Mouse (Mus musculus) hindbrain, embryonic 12.5 days (tissue): ENCODE measurements around the gene Col4a1. TPM values are rescaled to one million over a fixed set of nuclear protein-coding genes. Genes with fewer than 3 reads are reported as not detected.

ENCODE experiments used
- ATAC-seq: fragments of 200-750 bp; cut with Nextera tagmentation; 2 replicates; pipeline ENCODE4 v1.8.0; 2017; ENCODE audit warnings: moderate TSS enrichment; ENCODE audit not compliant: low FRiP score
- H3K27ac ChIP-seq: fragments of 300-500 bp; sonication (generic); 2 replicates; pipeline ENCODE4 v1.5.1; 2016; ENCODE audit warnings: mild to moderate bottlenecking
- H3K27me3 ChIP-seq: fragments of 300-500 bp; sonication (generic); 2 replicates; pipeline ENCODE4 v1.6.1; 2016; ENCODE audit warnings: mild to moderate bottlenecking
- H3K36me3 ChIP-seq: fragments of 300-500 bp; sonication (generic); 2 replicates; pipeline ENCODE4 v1.6.1; 2016; ENCODE audit warnings: mild to moderate bottlenecking
- H3K4me1 ChIP-seq: fragments of 300-500 bp; sonication (generic); 2 replicates; pipeline ENCODE4 v1.6.1; 2016
- H3K4me2 ChIP-seq: fragments of 300-500 bp; sonication (generic); replicated peaks from 2 replicates; pipeline ENCODE4 v1.6.1; 2016; ENCODE audit warnings: mild to moderate bottlenecking
- H3K4me3 ChIP-seq: fragments of 300-500 bp; sonication (generic); 2 replicates; pipeline ENCODE4 v1.5.1; 2016; ENCODE audit warnings: mild to moderate bottlenecking
- H3K9ac ChIP-seq: fragments of 300-500 bp; sonication (generic); 2 replicates; pipeline ENCODE4 v1.6.1; 2016; ENCODE audit warnings: mild to moderate bottlenecking, moderate library complexity
- H3K9me3 ChIP-seq: fragments of 300-500 bp; sonication (generic); replicated peaks from 2 replicates; pipeline ENCODE4 v1.6.1; 2016; ENCODE audit warnings: mild to moderate bottlenecking
- WGBS: fragments of 180-500 bp; shearing (Covaris S2); methylation state at CpG from one replicate; pipeline ENCODE4 v1.1.7; 2016; 5-methylcytosine and 5-hydroxymethylcytosine counted together
- polyA plus RNA-seq: library from polyadenylated mRNA; unstranded; fragments of >200 nt; fragmentation: Nextera tagmentation; extraction: Ambion mirVana; gene quantifications from 2 replicates; pipeline ENCODE4 v1.2.1, GENCODE M21; 2016

Gene Col4a1
- polyA plus RNA-seq, 1 experiment from 2014 or later = 157 TPM

DNA sequence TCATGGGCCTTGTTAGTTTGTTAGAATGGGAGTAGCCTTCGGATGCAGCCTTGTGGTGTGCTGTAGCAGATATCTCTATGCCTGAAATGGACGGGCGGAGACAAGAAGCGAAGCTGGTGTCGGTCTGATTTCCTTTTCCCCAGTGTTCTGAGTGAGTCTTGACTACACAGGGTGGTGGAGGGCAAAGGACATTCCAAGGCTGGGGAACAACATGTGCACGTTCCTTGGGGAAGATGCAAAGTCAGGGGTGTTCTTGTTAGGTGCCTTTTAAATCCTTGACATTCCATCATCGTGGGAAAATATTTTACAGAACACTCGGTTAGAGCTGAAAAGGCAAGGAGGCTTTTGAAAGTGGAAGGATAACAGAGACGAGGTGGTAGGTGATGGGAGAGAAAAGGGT is 31.8 kb upstream of the Col4a1 start:
- no peaks in the 10 kb centered on the region for H3K27me3 ChIP-seq
- no peak for ATAC-seq
- no peak overlapping the region for H3K4me2 ChIP-seq
- no peak overlapping the region for H3K4me3 ChIP-seq
- no peaks in the 10 kb centered on the region for H3K9me3 ChIP-seq
- H3K4me1 ChIP-seq = 0 out of 2 replicates have a peak, but pooled peaks cover 6% of the 10 kb centered on the region
- H3K27ac ChIP-seq = no peak overlapping the region
- H3K9ac ChIP-seq = no peak overlapping the region
- no peaks in the 10 kb centered on the region for H3K36me3 ChIP-seq
- 88% methylated on average over 9 of the region's 9 CpGs for WGBS

GRCm38 (mm10) chr8:11341111-11341566 is 28.5 kb upstream of the Col4a1 start:
- no peak overlapping the region for H3K4me3 ChIP-seq
- 87% methylated on average over 3 of the region's 3 CpGs for WGBS
- H3K27me3 ChIP-seq = no peaks in the 10 kb centered on the region
- 0 out of 2 replicates have a peak, but pooled peaks cover 6% of the 10 kb centered on the region for H3K4me1 ChIP-seq
- no peak overlapping the region for H3K4me2 ChIP-seq
- H3K36me3 ChIP-seq = no peaks in the 10 kb centered on the region
- no peak overlapping the region for H3K9ac ChIP-seq
- H3K27ac ChIP-seq = no peak overlapping the region
- no peaks in the 10 kb centered on the region for H3K9me3 ChIP-seq
- no peak for ATAC-seq

GRCm38 (mm10) chr8:11340310-11341110 is 27.9 kb upstream of the Col4a1 start:
- H3K9me3 ChIP-seq = no peaks in the 10 kb centered on the region
- no peaks in the 10 kb centered on the region for H3K27me3 ChIP-seq
- no peak overlapping the region for H3K4me3 ChIP-seq
- no peaks in the 10 kb centered on the region for H3K36me3 ChIP-seq
- 0 out of 2 replicates have a peak, but pooled peaks cover 6% of the 10 kb centered on the region for H3K4me1 ChIP-seq
- WGBS = 70% methylated on average over 12 of the region's 12 CpGs
- H3K4me2 ChIP-seq = no peak overlapping the region
- no peak overlapping the region for H3K27ac ChIP-seq
- no peak for ATAC-seq
- no peak overlapping the region for H3K9ac ChIP-seq

- H3K4me2 ChIP-seq = no peak overlapping the region
- no peak overlapping the region for H3K9ac ChIP-seq
- WGBS = 84% methylated on average over 9 of the region's 9 CpGs
- H3K4me1 ChIP-seq = 0 out of 2 replicates have a peak, but pooled peaks cover 6% of the 10 kb centered on the region
- H3K9me3 ChIP-seq = no peaks in the 10 kb centered on the region
- H3K4me3 ChIP-seq = no peak overlapping the region
- ATAC-seq = no peak
- H3K27me3 ChIP-seq = no peaks in the 10 kb centered on the region
- no peak overlapping the region for H3K27ac ChIP-seq
- no peaks in the 10 kb centered on the region for H3K36me3 ChIP-seq
Measured at GRCm38 (mm10) chr8:11338507-11338906, 25.9 kb upstream of the Col4a1 start.

- no peak overlapping the region for H3K9ac ChIP-seq
- H3K36me3 ChIP-seq = no peaks in the 10 kb centered on the region
- WGBS = 87% methylated on average over 10 of the region's 10 CpGs
- no peak overlapping the region for H3K4me2 ChIP-seq
- no peak overlapping the region for H3K4me3 ChIP-seq
- 0 out of 2 replicates have a peak, but pooled peaks cover 3% of the 10 kb centered on the region for H3K4me1 ChIP-seq
- H3K27me3 ChIP-seq = no peaks in the 10 kb centered on the region
- H3K27ac ChIP-seq = no peak overlapping the region
- no peaks in the 10 kb centered on the region for H3K9me3 ChIP-seq
- ATAC-seq = no peak
Measured at GRCm38 (mm10) chr8:11337642-11338041, 25.0 kb upstream of the Col4a1 start.

DNA sequence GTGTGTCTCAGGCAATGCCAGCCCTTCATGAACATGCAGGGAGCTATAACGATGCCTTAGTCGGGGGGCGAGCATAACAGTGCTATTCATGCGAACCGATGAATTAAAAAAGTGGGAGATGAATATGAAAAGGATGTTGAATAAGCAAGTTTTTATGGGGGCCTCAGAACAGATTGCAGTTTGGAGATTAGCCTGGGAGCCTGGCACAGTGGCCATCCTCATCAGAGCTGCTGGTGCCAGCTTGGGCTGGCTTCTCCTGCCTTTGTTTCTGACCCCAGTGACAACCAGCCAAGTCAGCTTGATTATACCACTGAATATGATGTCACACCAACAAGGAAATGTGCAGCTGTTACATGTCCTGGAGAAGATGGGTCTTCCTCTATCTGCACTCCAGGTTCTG is 23.7 kb upstream of the Col4a1 start:
- no peak overlapping the region for H3K4me2 ChIP-seq
- H3K27ac ChIP-seq = no peak overlapping the region
- H3K36me3 ChIP-seq = no peaks in the 10 kb centered on the region
- WGBS = 83% methylated on average over 5 of the region's 5 CpGs
- no peaks in the 10 kb centered on the region for H3K27me3 ChIP-seq
- no peak overlapping the region for H3K9ac ChIP-seq
- 0 out of 2 replicates have a peak, but pooled peaks cover 3% of the 10 kb centered on the region for H3K4me1 ChIP-seq
- no peaks in the 10 kb centered on the region for H3K9me3 ChIP-seq
- no peak overlapping the region for H3K4me3 ChIP-seq
- no peak for ATAC-seq

- H3K27me3 ChIP-seq = no peaks in the 10 kb centered on the region
- H3K27ac ChIP-seq = no peak overlapping the region
- H3K9ac ChIP-seq = no peak overlapping the region
- H3K4me1 ChIP-seq = 0 out of 2 replicates have a peak, but pooled peaks cover under 1% of the 10 kb centered on the region
- H3K9me3 ChIP-seq = no peaks in the 10 kb centered on the region
- ATAC-seq = no peak
- no peak overlapping the region for H3K4me2 ChIP-seq
- no peak overlapping the region for H3K4me3 ChIP-seq
- no peaks in the 10 kb centered on the region for H3K36me3 ChIP-seq
- WGBS = 81% methylated on average over 4 of the region's 4 CpGs
Measured at GRCm38 (mm10) chr8:11335238-11335637, 22.6 kb upstream of the Col4a1 start.

GRCm38 (mm10) chr8:11334493-11334892 is 21.9 kb upstream of the Col4a1 start:
- Histone ChIP-seq H3K4me1 (no peaks in the 10 kb centered on the region), H3K4me2 (no peak overlapping the region), H3K36me3 (no peaks in the 10 kb centered on the region), H3K9ac (no peak overlapping the region), H3K9me3 (no peaks in the 10 kb centered on the region), H3K27me3 (no peaks in the 10 kb centered on the region), H3K4me3 (no peak overlapping the region), H3K27ac (no peak overlapping the region)
- whole genome bisulfite sequencing = 79% methylated on average over 3 of the region's 3 CpGs
- ATAC-seq = no peak

DNA sequence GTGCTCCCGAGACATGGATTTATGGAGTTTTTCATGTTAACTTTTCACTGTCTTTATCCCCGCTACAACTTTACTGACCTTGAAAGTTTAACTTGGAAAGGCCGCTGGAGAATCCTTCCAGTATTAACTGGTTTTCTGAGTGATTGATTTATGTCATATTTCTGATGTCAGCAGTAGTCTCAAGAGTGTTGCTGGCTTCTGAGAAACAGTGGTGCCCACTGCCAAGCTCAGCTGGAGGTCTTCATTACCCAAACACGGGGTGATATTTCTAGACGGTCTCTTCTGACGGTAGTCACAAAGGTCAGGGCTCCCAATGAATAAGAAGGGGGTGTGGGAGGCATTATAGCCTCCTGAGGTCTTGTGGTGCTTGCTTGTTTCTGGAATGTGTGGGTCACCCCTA is 21.1 kb upstream of the Col4a1 start:
- Histone ChIP-seq H3K27me3 (no peaks in the 10 kb centered on the region), H3K27ac (no peak overlapping the region), H3K36me3 (no peaks in the 10 kb centered on the region), H3K4me3 (no peak overlapping the region), H3K4me2 (no peak overlapping the region), H3K4me1 (no peaks in the 10 kb centered on the region), H3K9ac (no peak overlapping the region), H3K9me3 (no peaks in the 10 kb centered on the region)
- 64% methylated on average over 6 of the region's 6 CpGs for WGBS
- ATAC-seq = no peak

DNA sequence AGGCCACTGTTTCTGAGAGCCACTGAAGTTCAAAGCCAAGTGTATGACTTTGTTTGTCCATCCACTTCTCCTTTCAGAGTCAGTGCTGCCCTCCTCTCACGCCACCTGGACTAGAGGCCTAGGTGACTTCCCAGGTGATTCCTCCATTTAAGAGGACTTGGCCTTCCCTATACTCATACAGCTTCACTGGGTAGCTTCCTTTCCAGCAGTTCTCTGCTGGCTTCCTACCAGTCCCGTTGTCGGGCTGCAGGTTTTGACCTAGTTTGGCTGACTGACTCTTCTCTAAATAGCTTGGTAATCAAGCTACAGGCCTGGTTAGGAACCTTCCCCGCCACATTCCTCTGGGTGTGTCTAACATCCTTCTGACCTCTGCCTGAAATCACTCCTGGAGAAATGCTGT is 18.9 kb upstream of the Col4a1 start:
- no peaks in the 10 kb centered on the region for H3K36me3 ChIP-seq
- no peak overlapping the region for H3K4me3 ChIP-seq
- peaks cover 8% of the 10 kb centered on the region; the same call in 1 of the 2 replicates for H3K4me1 ChIP-seq
- H3K9ac ChIP-seq = no peak overlapping the region
- H3K27ac ChIP-seq = no peak overlapping the region
- 68% methylated on average over 4 of the region's 4 CpGs for WGBS
- no peak overlapping the region for H3K4me2 ChIP-seq
- ATAC-seq = no peak
- no peaks in the 10 kb centered on the region for H3K9me3 ChIP-seq
- H3K27me3 ChIP-seq = no peaks in the 10 kb centered on the region

DNA sequence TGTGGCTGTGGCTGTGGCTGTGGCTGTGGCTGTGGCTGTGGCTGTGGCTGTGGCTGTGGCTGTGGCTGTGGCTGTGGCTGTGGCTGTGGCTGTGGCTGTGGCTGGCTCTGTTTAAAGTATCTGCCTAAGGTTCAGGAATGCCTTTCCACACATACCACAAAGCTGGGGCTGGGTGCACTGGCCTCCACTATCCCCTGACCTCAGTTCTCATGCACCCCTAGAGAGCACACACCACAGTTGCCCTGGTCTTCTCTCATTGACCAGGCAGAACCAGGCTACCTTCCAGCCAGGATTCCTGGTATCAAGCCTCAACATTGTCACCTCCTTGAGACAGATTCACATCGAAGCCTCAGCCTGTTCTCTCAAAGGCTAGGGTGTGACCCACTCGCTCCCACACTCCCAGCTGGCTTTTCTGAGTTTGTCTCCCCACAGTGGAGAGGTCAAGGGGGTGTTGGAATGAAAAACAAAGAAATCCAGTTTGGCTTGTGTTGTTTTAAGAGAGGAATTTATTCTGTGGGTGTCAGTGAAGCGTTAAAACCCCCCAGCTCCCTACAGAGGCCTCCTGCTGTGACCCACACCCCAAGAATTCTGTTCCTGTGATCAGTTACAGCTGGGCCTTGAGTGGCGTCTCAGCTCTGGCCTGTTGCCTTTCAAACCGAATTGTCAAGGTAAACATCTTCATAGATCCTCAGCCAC is 15.2 kb upstream of the Col4a1 start:
- WGBS = 53% methylated on average over 5 of the region's 5 CpGs
- H3K4me3 ChIP-seq = no peak overlapping the region
- H3K9ac ChIP-seq = no peak overlapping the region
- ATAC-seq = no peak
- H3K9me3 ChIP-seq = no peaks in the 10 kb centered on the region; the same call in 1 of the 2 replicates
- H3K36me3 ChIP-seq = no peaks in the 10 kb centered on the region
- no peak overlapping the region for H3K4me2 ChIP-seq
- no peak overlapping the region for H3K27ac ChIP-seq
- peaks cover 8% of the 10 kb centered on the region; the same call in 1 of the 2 replicates for H3K4me1 ChIP-seq
- no peaks in the 10 kb centered on the region for H3K27me3 ChIP-seq

DNA sequence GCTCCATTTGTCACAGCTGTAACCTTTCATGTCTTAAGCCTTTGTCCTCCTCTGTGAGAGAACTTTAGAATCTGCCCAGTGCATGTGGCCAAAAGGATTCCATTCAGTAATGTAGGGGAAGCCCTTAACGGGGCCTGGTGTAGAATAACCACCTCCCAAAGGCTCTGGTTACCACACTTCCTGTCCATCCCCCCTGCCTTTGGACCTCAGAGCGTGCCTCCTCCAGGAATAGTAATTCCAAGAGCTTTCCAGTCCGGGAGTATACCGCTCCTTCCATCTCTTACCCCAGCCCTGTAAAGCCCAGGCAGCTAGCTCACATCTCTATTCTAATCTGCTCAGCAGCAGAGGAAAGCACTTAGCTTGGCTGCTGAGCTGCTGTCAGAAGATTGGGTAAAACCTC is 14.7 kb upstream of the Col4a1 start:
- Histone ChIP-seq H3K4me2 (no peak overlapping the region), H3K9ac (no peak overlapping the region), H3K36me3 (no peaks in the 10 kb centered on the region), H3K27ac (no peak overlapping the region), H3K4me1 (peaks cover 8% of the 10 kb centered on the region; the same call in 1 of the 2 replicates), H3K9me3 (no peaks in the 10 kb centered on the region; the same call in 1 of the 2 replicates), H3K27me3 (no peaks in the 10 kb centered on the region), H3K4me3 (no peak overlapping the region)
- no peak for ATAC-seq
- 44% methylated on average over 4 of the region's 4 CpGs for WGBS
